Comparison of ENCODE assay signal across 11 mouse cellular contexts in the genomic region with DNA sequence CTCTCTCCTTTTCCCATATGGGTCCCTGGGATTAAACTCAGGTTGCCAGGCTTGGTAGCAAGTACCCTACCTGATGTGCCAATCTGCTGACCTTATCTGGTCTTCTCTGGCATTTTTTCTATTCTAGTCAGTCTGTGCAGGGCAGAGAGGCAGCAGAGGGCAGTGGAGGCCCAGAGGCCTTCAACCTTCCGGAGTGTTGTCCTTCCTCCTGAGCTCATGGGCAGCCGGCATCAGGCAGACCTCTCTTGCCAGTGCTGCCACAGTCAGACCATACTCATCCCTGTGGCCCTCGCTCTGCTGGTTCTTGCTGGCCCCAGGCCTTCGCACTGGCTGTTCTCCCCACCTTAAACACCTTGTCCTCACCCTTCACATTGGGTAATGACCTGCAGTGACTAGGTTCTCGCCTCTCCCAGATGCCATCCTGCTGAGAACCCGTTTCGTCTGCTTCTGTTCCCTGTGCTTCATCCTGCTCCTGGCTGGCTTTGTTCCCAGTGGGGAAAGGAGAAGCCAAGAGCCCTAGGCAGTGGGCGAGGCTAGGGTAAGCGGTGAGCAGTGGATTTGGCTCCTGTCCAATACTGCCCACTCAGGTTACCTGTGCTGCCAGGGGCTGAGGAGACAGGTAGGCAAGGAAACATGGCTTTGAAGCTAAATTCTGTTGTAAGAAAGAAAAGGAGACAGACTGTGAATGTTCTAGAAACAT. TPM values are rescaled to one million over a fixed set of nuclear protein-coding genes. Genes with fewer than 3 reads are reported as not detected.
DNase-seq lines count a peak whose midpoint lies in the region; ATAC-seq and TF ChIP-seq lines count a peak whose summit lies in the region.
"Had no signal": no experiment of that assay in that cellular context is flagged by ENCODE, and none has a peak within 500 bp of the region (broad histone marks: within the 10 kb centered on the region; RNA-seq: fewer than 3 reads in every experiment).

No protein-coding gene starts in this region.

- H3K4me2 ChIP-seq in heart, postnatal 0 days (ENCODE audit: low read depth, low read length), result no peak overlapping the region
- H3K4me2 ChIP-seq in embryonic facial prominence, embryonic 15.5 days (replicated peaks), result no peak overlapping the region
- H3K4me2 ChIP-seq in neural tube, embryonic 15.5 days, result no peak overlapping the region
- H3K4me2 ChIP-seq: liver, embryonic 13.5 days had no signal

- ATAC-seq in heart, postnatal 0 days (ENCODE audit: insufficient read depth, low read depth), result peak; percentile 27; the same call in 1 of the 2 replicates
- ATAC-seq in embryonic facial prominence, embryonic 15.5 days (ENCODE audit: insufficient number of reproducible peaks, low FRiP score, low TSS enrichment, low read depth), result 0 out of 2 replicates have a peak, but pooled peaks have one; percentile 35
- ATAC-seq in neural tube, embryonic 15.5 days (ENCODE audit: low FRiP score), result no peak
- ATAC-seq: forebrain, embryonic 14.5 days; midbrain, embryonic 16.5 days had no signal

- peak; percentile 14; the same call in 1 of the 2 replicates for TF ChIP-seq CTCF in heart, postnatal 0 days (IDR thresholded peaks at IDR 0.05; ENCODE audit: low read depth)

- no peak overlapping the region for H3K4me3 ChIP-seq in heart, postnatal 0 days (ENCODE audit: low read depth, low read length)
- H3K4me3 ChIP-seq in embryonic facial prominence, embryonic 15.5 days (replicated peaks), result no peak overlapping the region
- no peak overlapping the region for H3K4me3 ChIP-seq in neural tube, embryonic 15.5 days (replicated peaks)
- H3K4me3 ChIP-seq: liver, embryonic 13.5 days had no signal

- no peak for DNase-seq in heart, postnatal 0 days (ENCODE audit: low spot score)
- no peak for DNase-seq in heart, adult 11 months
- DNase-seq in MN1 (ENCODE audit: low spot score), result peak; percentile 29
- peak; percentile 26 to 58 for DNase-seq in kidney, postnatal 4 days
- DNase-seq in layer of hippocampus, postnatal 25 days (ENCODE audit: extremely low spot score in 1 of 2, low spot score in 1 of 2), result no peak
- DNase-seq: gastrocnemius, postnatal 36 days; liver, embryonic 13.5 days had no signal

- no peak overlapping the region for H3K27ac ChIP-seq in heart, postnatal 0 days (ENCODE audit: low read depth)
- H3K27ac ChIP-seq in embryonic facial prominence, embryonic 15.5 days (replicated peaks), result peak overlapping the region; percentile 40; the same call in 1 of the 2 replicates
- no peak overlapping the region for H3K27ac ChIP-seq in neural tube, embryonic 15.5 days (replicated peaks)
- H3K27ac ChIP-seq: liver, embryonic 13.5 days had no signal

- no peak overlapping the region for H3K9ac ChIP-seq in heart, postnatal 0 days (replicated peaks; ENCODE audit: low read depth, low read length)
- no peak overlapping the region for H3K9ac ChIP-seq in embryonic facial prominence, embryonic 15.5 days
- H3K9ac ChIP-seq in neural tube, embryonic 15.5 days (replicated peaks), result no peak overlapping the region
- H3K9ac ChIP-seq: liver, embryonic 13.5 days had no signal

- WGBS in heart, postnatal 0 days, result 41% methylated on average over 9 of the region's 9 CpGs
- WGBS in embryonic facial prominence, embryonic 15.5 days, result 45% methylated on average over 9 of the region's 9 CpGs
- WGBS in neural tube, embryonic 15.5 days, result 71% methylated on average over 9 of the region's 9 CpGs

- H3K9me3 ChIP-seq in heart, postnatal 0 days (replicated peaks; ENCODE audit: control insufficient read depth, low read length), result no peaks in the 10 kb centered on the region
- no peaks in the 10 kb centered on the region for H3K9me3 ChIP-seq in embryonic facial prominence, embryonic 15.5 days (replicated peaks)
- H3K9me3 ChIP-seq in neural tube, embryonic 15.5 days (replicated peaks), result no peaks in the 10 kb centered on the region
- H3K9me3 ChIP-seq: liver, embryonic 13.5 days had no signal

- no peak for TF ChIP-seq EP300 in heart, postnatal 0 days (IDR thresholded peaks at IDR 0.05; ENCODE audit: low read depth)

- no peaks in the 10 kb centered on the region for H3K27me3 ChIP-seq in heart, postnatal 0 days (ENCODE audit: control insufficient read depth, insufficient read depth, low read length)
- H3K27me3 ChIP-seq in embryonic facial prominence, embryonic 15.5 days, result no peaks in the 10 kb centered on the region
- H3K27me3 ChIP-seq in neural tube, embryonic 15.5 days (replicated peaks), result no peaks in the 10 kb centered on the region

- H3K4me1 ChIP-seq in heart, postnatal 0 days (ENCODE audit: control insufficient read depth, insufficient read depth), result peaks cover 5% of the 10 kb centered on the region
- peaks cover 3% of the 10 kb centered on the region; the same call in 1 of the 2 replicates for H3K4me1 ChIP-seq in embryonic facial prominence, embryonic 15.5 days
- H3K4me1 ChIP-seq in neural tube, embryonic 15.5 days, result no peaks in the 10 kb centered on the region
- H3K4me1 ChIP-seq: liver, embryonic 13.5 days had no signal

- no peaks in the 10 kb centered on the region for H3K36me3 ChIP-seq in heart, postnatal 0 days (replicated peaks; ENCODE audit: control insufficient read depth, insufficient read depth, low read length)
- H3K36me3 ChIP-seq in embryonic facial prominence, embryonic 15.5 days, result no peaks in the 10 kb centered on the region
- no peaks in the 10 kb centered on the region for H3K36me3 ChIP-seq in neural tube, embryonic 15.5 days
- H3K36me3 ChIP-seq: liver, embryonic 13.5 days had no signal

RNA-seq across cellular contexts. Expression of a gene that starts 10.1 kb away (rescaled TPM):
- total RNA-seq in heart, postnatal 0 days (2014; rRNA removed; ENCODE audit: low replicate concordance), result 33.5 and 43.5 TPM in 2 replicates
- 15.6 and 18.6 TPM in 2 replicates for polyA plus RNA-seq in heart, postnatal 0 days (2015; fragmentation: Nextera tagmentation; extraction: Ambion mirVana)
- polyA plus RNA-seq in embryonic facial prominence, embryonic 15.5 days (2015; fragmentation: Nextera tagmentation; extraction: Ambion mirVana), result 41.2 and 42.3 TPM in 2 replicates
- polyA plus RNA-seq in neural tube, embryonic 15.5 days (2015; fragmentation: Nextera tagmentation; extraction: Ambion mirVana), result 22.3 and 25.6 TPM in 2 replicates
- total RNA-seq in layer of hippocampus, postnatal 25 days (2021), result 10 to 100 TPM; 29.7 to 41.3 TPM

RNA-seq across cellular contexts. Expression of a gene that starts 18.7 kb away (rescaled TPM):
- 5.2 and 7.4 TPM in 2 replicates for total RNA-seq in heart, postnatal 0 days (2014; rRNA removed; ENCODE audit: low replicate concordance)
- 10.6 and 11.3 TPM in 2 replicates for polyA plus RNA-seq in heart, postnatal 0 days (2015; fragmentation: Nextera tagmentation; extraction: Ambion mirVana)
- 9.7 and 10.6 TPM in 2 replicates for polyA plus RNA-seq in embryonic facial prominence, embryonic 15.5 days (2015; fragmentation: Nextera tagmentation; extraction: Ambion mirVana)
- polyA plus RNA-seq in neural tube, embryonic 15.5 days (2015; fragmentation: Nextera tagmentation; extraction: Ambion mirVana), result 4.9 and 5.5 TPM in 2 replicates
- total RNA-seq in layer of hippocampus, postnatal 25 days (2021), result 1 to 10 TPM; 2.0 to 2.2 TPM

Comparison
In these comparisons a context has a peak if more than half of its experiments do, and no peak if none do; other contexts are left out.
1. DNase-seq: peak in MN1 (single experiment) and kidney, postnatal 4 days (2 of 2); none in heart, postnatal 0 days (single experiment), heart, adult 11 months (single experiment) and layer of hippocampus, postnatal 25 days (0 of 2).